Mouse (Mus musculus): ENCODE measurements around the gene Bpgm.
A peak's percentile ranks its signal among the peaks of the same experiment; 100 is the strongest.

- TF ChIP-seq CTCF (IDR thresholded peaks at IDR 0.05; ENCODE audit: low read depth) (peak; percentile 86), EP300 (optimal IDR thresholded peaks at IDR 0.05) (no peak)
These were observed 35.4 kb downstream of the Bpgm start for GRCm38 (mm10) chr6:34511410-34511809.

All from stomach, postnatal 0 days (tissue).